Mouse (Mus musculus) hindbrain, postnatal 0 days (tissue): ENCODE results near the gene Gm12394. TPM values are rescaled to one million over a fixed set of nuclear protein-coding genes. Genes with fewer than 3 reads are reported as not detected.
A peak's percentile ranks its signal among the peaks of the same experiment; 100 is the strongest.
"Not testable (repeated sequence)": the region's sequence is repeated elsewhere in the genome, so short reads cannot be mapped to it uniquely, and the experiment has no call there.

Experiments used
- ATAC-seq: fragments of 200-750 bp; cut with Nextera tagmentation; 2 replicates; pipeline ENCODE4 v1.8.0; 2017; ENCODE audit warnings: mild to moderate bottlenecking, moderate TSS enrichment, moderate library complexity
- DNase-seq: peaks from one replicate; pipeline ENCODE4 v3.0.0-alpha.2; 2015; ENCODE audit warnings: low spot score
- H3K27ac ChIP-seq: fragments of 300-500 bp; sonication (generic); 2 replicates; pipeline ENCODE4 v1.5.1; 2014; ENCODE audit warnings: mild to moderate bottlenecking
- H3K27me3 ChIP-seq: fragments of 300-500 bp; sonication (generic); 2 replicates; pipeline ENCODE4 v1.6.1; 2014; ENCODE audit warnings: low read length, mixed read lengths; ENCODE audit not compliant: insufficient read depth
- H3K36me3 ChIP-seq: fragments of 300-500 bp; sonication (generic); 2 replicates; pipeline ENCODE4 v1.6.1; 2014; ENCODE audit warnings: low read length, mixed read lengths; ENCODE audit not compliant: insufficient read depth
- H3K4me1 ChIP-seq: fragments of 300-500 bp; sonication (generic); 2 replicates; pipeline ENCODE4 v1.6.1; 2014; ENCODE audit warnings: antibody characterized with exemption, low read length, mixed read lengths; ENCODE audit not compliant: insufficient read depth
- H3K4me2 ChIP-seq: fragments of 300-500 bp; sonication (generic); 2 replicates; pipeline ENCODE4 v1.6.1; 2014; ENCODE audit warnings: low read depth, mild to moderate bottlenecking, low read length, moderate library complexity, mixed read lengths
- H3K4me3 ChIP-seq: fragments of 300-500 bp; sonication (generic); 2 replicates; pipeline ENCODE4 v1.5.1; 2014; ENCODE audit warnings: low read length
- H3K9ac ChIP-seq: fragments of 300-500 bp; sonication (generic); replicated peaks from 2 replicates; pipeline ENCODE4 v1.6.1; 2014; ENCODE audit warnings: mild to moderate bottlenecking, low read length, moderate library complexity, mixed read lengths
- H3K9me3 ChIP-seq: fragments of 300-500 bp; sonication (generic); 2 replicates; pipeline ENCODE4 v1.6.1; 2016; ENCODE audit warnings: low read length, mixed read lengths
- CTCF ChIP-seq: IDR thresholded peaks from 2 replicates; pipeline ENCODE4 v1.5.1; 2016; ENCODE audit warnings: antibody characterized with exemption, control low read depth, low read depth
- WGBS: fragments of 180-500 bp; shearing (Covaris S2); extraction: QIAGEN DNeasy Blood & Tissue Kit; methylation state at CpG from one replicate; pipeline ENCODE4 v1.1.7; 2014; 5-methylcytosine and 5-hydroxymethylcytosine counted together
- polyA plus RNA-seq: library from polyadenylated mRNA; unstranded; fragments of >200 nt; fragmentation: Nextera tagmentation; extraction: Ambion mirVana; gene quantifications from 2 replicates; pipeline ENCODE4 v1.2.1, GENCODE M21; 2015
- total RNA-seq: library from RNA; depleted of rRNA; stranded (reverse); fragments of >200 nt; gene quantifications from 2 replicates; pipeline ENCODE4 v1.2.3, GENCODE M21; 2014; rRNA removed

Gene Gm12394
- total RNA-seq (0.05 TPM in 1 of 2 replicates, not detected in the other), polyA plus RNA-seq (0.55 and 0.68 TPM in 2 replicates)

GRCm38 (mm10) chr4:42856671-42857070, at the start of gene Gm12394:
TSS of gene Gm12394 (minus strand) at chr4:42856771.
- not testable (repeated sequence) for H3K4me2 ChIP-seq, H3K27ac ChIP-seq, H3K9ac ChIP-seq, H3K4me3 ChIP-seq, H3K27me3 ChIP-seq, H3K9me3 ChIP-seq, H3K4me1 ChIP-seq, ATAC-seq, H3K36me3 ChIP-seq, DNase-seq
- WGBS, result 81% methylated on average over 1 of the region's 1 CpGs

GRCm38 (mm10) chr4:42904966-42905365, 48.4 kb upstream of the Gm12394 start:
- TF ChIP-seq CTCF, result no peak
- no peak for DNase-seq
- WGBS, result 67% methylated on average over 6 of the region's 6 CpGs

GRCm38 (mm10) chr4:42904523-42904922, 48.0 kb upstream of the Gm12394 start:
- Histone ChIP-seq H3K27me3 (no peaks in the 10 kb centered on the region), H3K36me3 (no peaks in the 10 kb centered on the region), H3K4me3 (no peak overlapping the region), H3K4me1 (no peaks in the 10 kb centered on the region), H3K9me3 (no peaks in the 10 kb centered on the region), H3K27ac (no peak overlapping the region), H3K9ac (no peak overlapping the region), H3K4me2 (no peak overlapping the region)
- DNase-seq (no peak), ATAC-seq (no peak)
- 87% methylated on average over 3 of the region's 3 CpGs for WGBS
- TF ChIP-seq CTCF, result no peak

More at GRCm38 (mm10) chr4:42904966-42905365, 48.4 kb upstream of the Gm12394 start:
- no peaks in the 10 kb centered on the region for H3K36me3 ChIP-seq
- H3K4me3 ChIP-seq, result no peak overlapping the region
- no peak for ATAC-seq
- H3K27ac ChIP-seq, result no peak overlapping the region
- H3K4me2 ChIP-seq, result no peak overlapping the region
- H3K9me3 ChIP-seq, result no peaks in the 10 kb centered on the region
- no peak overlapping the region for H3K9ac ChIP-seq
- no peaks in the 10 kb centered on the region for H3K4me1 ChIP-seq
- no peaks in the 10 kb centered on the region for H3K27me3 ChIP-seq

- no peaks in the 10 kb centered on the region for H3K27me3 ChIP-seq
- H3K9ac ChIP-seq, result no peak overlapping the region
- 75% methylated on average over 1 of the region's 1 CpGs for WGBS
- no peak overlapping the region for H3K4me2 ChIP-seq
- TF ChIP-seq CTCF, result no peak
- no peak overlapping the region for H3K27ac ChIP-seq
- H3K9me3 ChIP-seq, result no peaks in the 10 kb centered on the region
- no peak overlapping the region for H3K4me3 ChIP-seq
- no peaks in the 10 kb centered on the region for H3K4me1 ChIP-seq
- ATAC-seq (no peak), DNase-seq (no peak)
- no peaks in the 10 kb centered on the region for H3K36me3 ChIP-seq
Measured at GRCm38 (mm10) chr4:42903942-42904341, 47.4 kb upstream of the Gm12394 start.

GRCm38 (mm10) chr4:42902730-42903129, 46.2 kb upstream of the Gm12394 start:
- Histone ChIP-seq H3K4me1 (no peaks in the 10 kb centered on the region), H3K36me3 (no peaks in the 10 kb centered on the region), H3K4me2 (no peak overlapping the region), H3K27ac (no peak overlapping the region), H3K4me3 (no peak overlapping the region), H3K9ac (no peak overlapping the region), H3K27me3 (no peaks in the 10 kb centered on the region), H3K9me3 (no peaks in the 10 kb centered on the region)
- no peak for TF ChIP-seq CTCF
- ATAC-seq (no peak), DNase-seq (no peak)
- 91% methylated on average over 5 of the region's 5 CpGs for WGBS

- ATAC-seq (no peak), DNase-seq (no peak)
- WGBS, result 70% methylated on average over 9 of the region's 9 CpGs
- no peaks in the 10 kb centered on the region for H3K4me1 ChIP-seq
- H3K27me3 ChIP-seq, result no peaks in the 10 kb centered on the region
- H3K9me3 ChIP-seq, result no peaks in the 10 kb centered on the region
- no peak overlapping the region for H3K27ac ChIP-seq
- H3K36me3 ChIP-seq, result no peaks in the 10 kb centered on the region
- no peak overlapping the region for H3K9ac ChIP-seq
- no peak overlapping the region for H3K4me2 ChIP-seq
- TF ChIP-seq CTCF, result peak; percentile 62
- no peak overlapping the region for H3K4me3 ChIP-seq
Measured at GRCm38 (mm10) chr4:42902174-42902573, 45.6 kb upstream of the Gm12394 start.

GRCm38 (mm10) chr4:42900878-42901277, 44.3 kb upstream of the Gm12394 start:
- H3K4me1 ChIP-seq, result no peaks in the 10 kb centered on the region
- no peak for TF ChIP-seq CTCF
- H3K27me3 ChIP-seq, result no peaks in the 10 kb centered on the region
- H3K9ac ChIP-seq, result no peak overlapping the region
- DNase-seq (no peak), ATAC-seq (no peak)
- no peaks in the 10 kb centered on the region for H3K9me3 ChIP-seq
- WGBS, result 67% methylated on average over 5 of the region's 5 CpGs
- H3K4me3 ChIP-seq, result no peak overlapping the region
- no peak overlapping the region for H3K4me2 ChIP-seq
- no peaks in the 10 kb centered on the region for H3K36me3 ChIP-seq
- H3K27ac ChIP-seq, result no peak overlapping the region
